Mouse (Mus musculus) lung, embryonic 14.5 days (tissue): Measurements from ENCODE around the gene P2ry2. TPM values are rescaled to one million over a fixed set of nuclear protein-coding genes. Genes with fewer than 3 reads are reported as not detected.

Experiments used
- ATAC-seq: fragments of 200-750 bp; cut with Nextera tagmentation; 2 replicates; pipeline ENCODE4 v1.8.0; 2017; ENCODE audit warnings: mild to moderate bottlenecking, moderate TSS enrichment, moderate library complexity; ENCODE audit not compliant: insufficient read depth
- DNase-seq: peaks from one replicate; pipeline ENCODE4 v3.0.0-alpha.2; 2015
- H3K27ac ChIP-seq: fragments of 300-500 bp; sonication (generic); 2 replicates; pipeline ENCODE4 v1.5.1; 2014; ENCODE audit warnings: low read depth, mild to moderate bottlenecking, moderate library complexity
- H3K27me3 ChIP-seq: fragments of 300-500 bp; sonication (generic); 2 replicates; pipeline ENCODE4 v1.6.1; 2014; ENCODE audit warnings: low read length, control low read depth; ENCODE audit not compliant: insufficient read depth
- H3K36me3 ChIP-seq: fragments of 300-500 bp; sonication (generic); 2 replicates; pipeline ENCODE4 v1.6.1; 2014; ENCODE audit warnings: control low read depth; ENCODE audit not compliant: insufficient read depth
- H3K4me1 ChIP-seq: fragments of 300-500 bp; sonication (generic); 2 replicates; pipeline ENCODE4 v1.6.1; 2014; ENCODE audit warnings: antibody characterized with exemption, control low read depth; ENCODE audit not compliant: insufficient read depth
- H3K4me2 ChIP-seq: fragments of 300-500 bp; sonication (generic); 2 replicates; pipeline ENCODE4 v1.6.1; 2014; ENCODE audit warnings: mild to moderate bottlenecking
- H3K4me3 ChIP-seq: fragments of 300-500 bp; sonication (generic); 2 replicates; pipeline ENCODE4 v1.5.1; 2014; ENCODE audit warnings: low read depth, low read length
- H3K9ac ChIP-seq: fragments of 300-500 bp; sonication (generic); 2 replicates; pipeline ENCODE4 v1.6.1; 2014
- H3K9me3 ChIP-seq: fragments of 300-500 bp; sonication (generic); 2 replicates; pipeline ENCODE4 v1.6.1; 2016; ENCODE audit warnings: low read depth, low read length, control low read depth
- CTCF ChIP-seq: IDR thresholded peaks from 2 replicates; pipeline ENCODE4 v1.5.1; 2016; ENCODE audit warnings: antibody characterized with exemption, low read depth
- WGBS: fragments of 180-500 bp; shearing (Covaris S2); extraction: QIAGEN DNeasy Blood & Tissue Kit; methylation state at CpG from one replicate; pipeline ENCODE4 v1.1.7; 2014; 5-methylcytosine and 5-hydroxymethylcytosine counted together
- polyA plus RNA-seq: library from polyadenylated mRNA; unstranded; fragments of >200 nt; fragmentation: Nextera tagmentation; extraction: Ambion mirVana; gene quantifications from 2 replicates; pipeline ENCODE4 v1.2.1, GENCODE M21; 2014

P2ry2 gene
- polyA plus RNA-seq, 1 experiment from 2014 or later, result 3.5 TPM

GRCm38 (mm10) chr7:100968874-100969659, 43.6 kb downstream of the P2ry2 start:
- WGBS, result 72% methylated on average over 10 of the region's 10 CpGs
- Histone ChIP-seq H3K9me3 (no peaks in the 10 kb centered on the region), H3K4me3 (no peak overlapping the region), H3K27me3 (peaks cover 2% of the 10 kb centered on the region; the same call in 1 of the 2 replicates), H3K4me2 (no peak overlapping the region), H3K27ac (no peak overlapping the region), H3K4me1 (peaks cover 8% of the 10 kb centered on the region; the same call in 1 of the 2 replicates), H3K36me3 (no peaks in the 10 kb centered on the region), H3K9ac (no peak overlapping the region)
- TF ChIP-seq CTCF, result no peak
- ATAC-seq (no peak), DNase-seq (no peak)

DNA sequence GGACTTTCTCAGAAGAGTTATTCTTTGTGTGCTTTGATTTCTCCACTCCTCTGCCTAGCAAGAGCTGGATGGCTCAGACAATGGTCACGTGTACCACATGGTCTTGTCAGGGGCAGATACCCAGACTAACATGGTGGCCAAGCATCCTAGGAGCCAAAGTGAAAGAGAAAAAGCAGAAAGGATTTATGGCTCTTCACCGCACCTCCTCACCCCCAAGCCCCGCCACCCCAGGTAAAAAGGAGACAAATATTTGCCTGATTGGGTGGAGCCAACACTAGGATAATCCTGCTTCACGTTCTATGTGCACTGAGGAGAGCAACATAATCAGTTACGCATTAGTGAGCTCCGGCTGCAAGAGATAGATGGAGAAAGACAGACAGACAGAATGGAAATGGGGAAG, 44.3 kb downstream of the P2ry2 start:
- 67% methylated on average over 6 of the region's 6 CpGs for WGBS
- no peak overlapping the region for H3K27ac ChIP-seq
- H3K36me3 ChIP-seq, result no peaks in the 10 kb centered on the region
- no peak for ATAC-seq
- H3K27me3 ChIP-seq, result no peaks in the 10 kb centered on the region; the same call in 1 of the 2 replicates
- H3K9ac ChIP-seq, result no peak overlapping the region
- no peak for DNase-seq
- peaks cover 5% of the 10 kb centered on the region; the same call in 1 of the 2 replicates for H3K4me1 ChIP-seq
- H3K4me2 ChIP-seq, result no peak overlapping the region
- H3K4me3 ChIP-seq, result no peak overlapping the region
- H3K9me3 ChIP-seq, result no peaks in the 10 kb centered on the region
- no peak for TF ChIP-seq CTCF

- DNase-seq (no peak), ATAC-seq (no peak)
- Histone ChIP-seq H3K27me3 (no peaks in the 10 kb centered on the region; the same call in 1 of the 2 replicates), H3K4me2 (no peak overlapping the region), H3K4me3 (no peak overlapping the region), H3K27ac (no peak overlapping the region), H3K4me1 (0 out of 2 replicates have a peak, but pooled peaks cover 4% of the 10 kb centered on the region), H3K36me3 (no peaks in the 10 kb centered on the region), H3K9me3 (no peaks in the 10 kb centered on the region), H3K9ac (no peak overlapping the region)
- WGBS, result 73% methylated on average over 9 of the region's 9 CpGs
- TF ChIP-seq CTCF, result no peak
These were observed 44.8 kb downstream of the P2ry2 start for GRCm38 (mm10) chr7:100967850-100968249.

DNA sequence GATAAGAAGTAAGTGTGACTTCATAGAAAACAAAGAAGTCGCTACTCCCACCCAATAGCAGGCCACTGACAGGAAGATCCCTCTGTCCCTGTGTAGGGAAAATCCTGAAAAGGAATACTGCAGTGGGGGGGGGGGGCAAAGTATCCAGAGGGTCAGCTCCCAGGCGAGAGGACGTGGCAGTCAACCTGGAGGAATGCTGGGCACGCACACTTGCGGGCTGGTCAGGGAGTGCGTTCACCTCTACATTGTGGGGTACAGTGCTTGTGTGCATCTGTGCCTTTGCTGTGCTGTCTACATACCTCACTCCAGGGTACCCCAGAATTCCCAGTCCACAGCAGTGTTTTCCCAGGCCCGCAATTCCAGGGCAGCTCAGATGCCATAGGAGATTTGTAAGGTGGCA, 46.7 kb downstream of the P2ry2 start:
- H3K4me2 ChIP-seq, result no peak overlapping the region
- H3K9ac ChIP-seq, result no peak overlapping the region
- no peak for ATAC-seq
- H3K27me3 ChIP-seq, result no peaks in the 10 kb centered on the region
- no peak overlapping the region for H3K4me3 ChIP-seq
- no peak for DNase-seq
- no peaks in the 10 kb centered on the region for H3K36me3 ChIP-seq
- no peak for TF ChIP-seq CTCF
- H3K4me1 ChIP-seq, result 0 out of 2 replicates have a peak, but pooled peaks cover 4% of the 10 kb centered on the region
- H3K9me3 ChIP-seq, result no peaks in the 10 kb centered on the region
- WGBS, result 83% methylated on average over 7 of the region's 7 CpGs
- H3K27ac ChIP-seq, result no peak overlapping the region

- ATAC-seq (0 out of 2 replicates have a peak, but pooled peaks have one; percentile 48), DNase-seq (peak; percentile 79)
- H3K4me3 ChIP-seq, result no peak overlapping the region
- WGBS, result 25% methylated on average over 4 of the region's 4 CpGs
- H3K27me3 ChIP-seq, result no peaks in the 10 kb centered on the region
- H3K4me1 ChIP-seq, result 0 out of 2 replicates have a peak, but pooled peaks cover 4% of the 10 kb centered on the region
- no peak overlapping the region for H3K4me2 ChIP-seq
- H3K36me3 ChIP-seq, result no peaks in the 10 kb centered on the region
- peak; percentile 93 for TF ChIP-seq CTCF
- no peaks in the 10 kb centered on the region for H3K9me3 ChIP-seq
- H3K27ac ChIP-seq, result no peak overlapping the region
- H3K9ac ChIP-seq, result no peak overlapping the region
These were observed 47.6 kb downstream of the P2ry2 start for GRCm38 (mm10) chr7:100965079-100965478.

- no peak overlapping the region for H3K27ac ChIP-seq
- no peak overlapping the region for H3K4me3 ChIP-seq
- H3K9ac ChIP-seq, result no peak overlapping the region
- H3K4me2 ChIP-seq, result no peak overlapping the region
- no peaks in the 10 kb centered on the region for H3K36me3 ChIP-seq
- H3K4me1 ChIP-seq, result no peaks in the 10 kb centered on the region
- WGBS, result 80% methylated on average over 6 of the region's 6 CpGs
- ATAC-seq (no peak), DNase-seq (no peak)
- H3K9me3 ChIP-seq, result no peaks in the 10 kb centered on the region
- no peaks in the 10 kb centered on the region for H3K27me3 ChIP-seq
- no peak for TF ChIP-seq CTCF
These were observed 48.4 kb downstream of the P2ry2 start for GRCm38 (mm10) chr7:100964242-100964641.

DNA sequence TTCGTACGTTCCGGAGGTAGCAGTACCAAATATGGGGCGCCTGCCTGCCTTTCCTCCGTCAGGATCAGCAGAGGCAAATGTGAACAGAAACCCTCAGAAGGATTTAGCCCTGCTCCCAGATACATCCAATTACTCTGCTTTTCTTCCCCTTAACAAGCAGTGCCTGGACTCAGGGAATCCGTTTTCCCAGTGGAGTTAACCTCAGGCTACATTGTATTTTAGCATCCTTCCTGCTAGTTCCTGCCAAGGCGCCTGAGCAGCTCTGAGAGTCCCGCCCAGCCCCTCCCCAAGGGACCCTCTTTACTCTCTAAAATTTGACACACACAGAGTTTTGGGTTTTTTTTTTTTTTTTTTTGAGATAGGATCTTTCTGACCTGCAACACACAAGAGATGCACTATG, 49.3 kb downstream of the P2ry2 start:
- DNase-seq (no peak), ATAC-seq (no peak)
- no peaks in the 10 kb centered on the region for H3K36me3 ChIP-seq
- WGBS, result 71% methylated on average over 8 of the region's 8 CpGs
- H3K4me1 ChIP-seq, result no peaks in the 10 kb centered on the region
- H3K27me3 ChIP-seq, result no peaks in the 10 kb centered on the region
- no peak overlapping the region for H3K4me2 ChIP-seq
- H3K4me3 ChIP-seq, result no peak overlapping the region
- no peak for TF ChIP-seq CTCF
- no peak overlapping the region for H3K27ac ChIP-seq
- H3K9ac ChIP-seq, result no peak overlapping the region
- no peaks in the 10 kb centered on the region for H3K9me3 ChIP-seq
